Mouse (Mus musculus) lung, postnatal 10 days (tissue): ENCODE data around the gene Adam23.
A peak's percentile ranks its signal among the peaks of the same experiment; 100 is the strongest.

ENCODE experiments used
- DNase-seq: peaks from one replicate; pipeline ENCODE4 v3.0.0; 2021

Adam23 gene

GRCm38 (mm10) chr1:63445656-63446046 lies at the start of gene Adam23:
Adam23 (plus strand) TSS chr1:63445891.
- peak; percentile 29 for DNase-seq

DNA sequence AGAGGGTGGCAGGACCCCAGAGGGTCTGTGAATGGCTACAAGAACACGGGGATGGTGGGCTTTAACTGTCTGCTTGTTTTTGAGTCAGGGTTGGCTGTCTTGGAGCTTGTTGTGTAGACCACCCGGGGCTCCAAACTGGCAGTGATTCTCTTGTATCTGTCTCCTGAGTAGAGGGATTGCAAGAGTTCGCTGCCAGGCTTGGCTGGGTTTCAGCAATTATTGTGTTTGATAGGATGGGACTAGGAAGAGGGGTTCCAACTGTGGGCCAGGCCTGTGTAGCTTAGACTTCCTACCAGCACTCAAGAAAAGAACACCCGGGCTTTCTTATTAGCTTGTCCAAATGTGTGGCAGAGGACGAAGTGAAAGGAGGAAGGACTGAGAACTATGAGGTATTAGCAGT lies 44.6 kb upstream of the Adam23 start:
- DNase-seq = no peak

DNA sequence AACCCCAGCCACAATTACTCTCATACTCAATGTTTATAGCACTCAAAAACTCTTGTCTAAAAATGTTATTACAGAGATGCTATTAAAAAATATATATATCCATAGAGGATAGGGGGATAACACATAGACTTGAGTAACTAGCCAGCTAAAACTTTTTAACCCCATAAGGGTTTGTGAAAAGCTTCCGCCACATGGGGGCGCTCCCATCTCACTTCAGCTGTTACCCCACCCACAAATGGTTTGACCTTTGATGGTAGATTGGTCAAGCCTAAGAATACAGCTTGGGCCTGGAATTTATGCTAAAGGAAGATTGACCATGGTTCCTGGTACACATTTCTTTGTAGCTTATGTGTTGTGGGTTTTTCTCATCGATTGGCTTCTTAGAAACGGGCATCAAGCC lies 42.1 kb upstream of the Adam23 start:
- peak; percentile 10 for DNase-seq

GRCm38 (mm10) chr1:63408344-63408743 lies 37.3 kb upstream of the Adam23 start:
- no peak for DNase-seq

- no peak for DNase-seq
Measured at GRCm38 (mm10) chr1:63418491-63418890, 27.2 kb upstream of the Adam23 start.

DNA sequence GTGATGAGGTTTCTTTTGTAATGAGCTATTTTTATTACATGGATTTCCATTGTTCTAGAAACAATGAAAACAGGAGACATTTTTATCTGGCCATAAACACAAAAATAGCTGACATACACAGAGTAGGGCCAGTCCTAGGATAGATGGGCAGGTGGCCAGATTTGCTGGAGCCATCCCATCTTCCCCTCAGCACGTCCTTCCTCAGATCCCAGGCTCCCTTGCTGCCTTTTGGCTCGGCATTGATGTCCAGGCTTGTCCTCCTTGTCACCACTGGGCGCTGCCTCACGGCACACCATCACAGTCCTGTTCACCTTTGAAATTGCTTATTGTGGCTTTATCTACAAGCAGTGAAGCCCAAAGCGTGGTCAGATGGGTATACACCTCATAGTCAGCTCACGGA lies 15.0 kb upstream of the Adam23 start:
- peak; percentile 72 for DNase-seq

GRCm38 (mm10) chr1:63431166-63431565 lies 14.5 kb upstream of the Adam23 start:
- DNase-seq = no peak

DNA sequence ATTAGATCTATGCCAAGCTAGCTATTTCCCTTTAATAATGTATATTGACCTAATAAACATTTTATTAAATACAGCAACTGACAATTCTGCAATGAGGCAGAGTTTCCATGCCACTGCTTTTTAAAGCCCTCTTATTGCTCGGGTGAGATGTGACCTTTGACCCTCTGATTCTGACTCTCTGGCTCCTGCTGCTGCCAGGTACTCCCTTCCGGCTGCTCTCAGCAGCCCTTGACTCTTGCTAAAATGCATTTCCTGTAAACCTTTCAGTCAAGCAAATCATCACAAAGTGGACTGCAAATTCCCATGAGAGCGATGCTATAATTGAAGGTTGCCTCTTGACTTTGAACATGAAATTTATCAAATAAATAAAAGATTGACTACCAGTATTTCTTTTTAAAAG lies 13.8 kb upstream of the Adam23 start:
- no peak for DNase-seq

- DNase-seq = no peak
Measured at GRCm38 (mm10) chr1:63434052-63434451, 11.6 kb upstream of the Adam23 start.

GRCm38 (mm10) chr1:63437529-63437928 lies 8.2 kb upstream of the Adam23 start:
- DNase-seq = no peak

DNA sequence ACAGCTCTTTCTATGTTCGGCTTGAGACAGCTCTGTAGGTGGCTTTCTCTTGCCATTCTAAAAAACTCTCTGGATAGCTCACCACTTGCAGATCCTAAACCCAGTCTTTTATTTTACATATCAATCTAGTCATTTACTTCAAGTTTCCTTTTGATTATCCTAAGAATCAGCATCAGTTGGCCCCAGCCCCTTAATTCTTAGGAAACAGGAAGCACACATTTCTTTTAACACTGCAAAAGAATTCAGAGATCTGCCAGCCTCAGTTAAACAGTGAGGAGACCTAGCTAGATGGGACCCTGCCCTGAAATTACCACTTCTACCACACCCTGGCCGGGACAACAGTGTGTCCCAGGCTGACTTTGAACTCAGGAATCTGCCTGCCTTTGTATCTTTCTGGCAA lies 3.5 kb upstream of the Adam23 start:
- no peak for DNase-seq

DNA sequence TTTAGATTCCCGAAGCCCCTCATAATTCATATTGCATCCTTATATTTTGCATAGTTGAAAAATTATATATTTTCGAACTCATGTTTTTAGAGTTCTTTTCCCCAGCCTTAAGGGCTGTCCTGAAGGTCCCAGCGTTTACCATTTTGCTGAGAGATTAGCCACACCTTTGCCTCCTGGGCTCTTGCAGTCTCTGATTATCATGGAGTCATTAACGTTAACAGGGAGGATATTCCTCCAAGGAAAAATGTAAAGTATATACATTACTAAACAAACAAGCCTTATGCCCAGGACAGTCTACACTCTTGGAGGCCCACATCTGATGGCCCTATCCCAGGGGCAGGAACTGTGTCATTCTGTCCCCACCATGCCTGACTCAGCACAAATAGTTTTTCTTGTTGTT lies 3.1 kb upstream of the Adam23 start:
- DNase-seq = no peak

DNA sequence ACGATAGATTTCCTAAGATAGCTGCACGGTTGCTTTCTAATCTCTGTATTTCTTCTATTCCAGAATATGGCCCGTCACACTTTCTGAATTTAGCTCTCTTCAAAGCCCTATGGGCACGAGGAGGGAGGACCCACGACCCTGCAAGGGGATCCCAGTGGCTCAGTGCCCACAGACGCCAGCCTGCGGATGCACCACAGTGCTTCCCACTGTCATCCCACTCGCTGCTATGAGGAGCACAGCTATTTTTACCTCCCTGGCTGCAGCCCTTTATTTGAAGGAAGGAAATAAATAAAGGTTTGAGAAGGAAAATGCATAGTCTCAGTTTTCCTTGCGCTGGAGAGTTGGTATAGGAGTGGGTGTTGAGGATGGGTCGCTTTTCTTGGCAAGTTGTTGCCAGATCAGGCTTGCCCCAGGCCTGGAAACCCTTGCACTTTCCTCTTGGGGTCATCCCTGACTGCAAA lies 512 bp upstream of the Adam23 start:
- DNase-seq = no peak

- DNase-seq = no peak
Measured at GRCm38 (mm10) chr1:63446047-63446704, 485 bp downstream of the Adam23 start.

DNA sequence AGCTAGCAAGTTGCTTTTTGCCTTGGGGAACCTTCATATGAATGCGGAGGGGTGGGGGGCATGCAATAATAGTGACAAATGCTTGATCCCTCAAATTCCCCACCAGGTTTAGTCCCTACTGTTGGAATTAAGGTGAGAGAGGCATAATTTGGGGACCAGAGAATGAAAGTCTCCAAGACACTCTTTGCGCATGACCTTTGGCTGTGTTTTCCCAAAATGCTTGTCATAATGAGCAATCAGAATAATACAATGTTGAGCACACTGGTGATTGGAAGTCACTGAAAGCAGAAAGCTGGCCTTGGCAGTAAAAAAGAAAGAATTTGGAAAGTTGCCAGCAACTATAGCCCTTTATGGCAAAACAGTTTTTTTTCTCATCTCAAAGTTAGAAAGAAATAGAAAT lies 1.0 kb downstream of the Adam23 start:
- DNase-seq = no peak

DNA sequence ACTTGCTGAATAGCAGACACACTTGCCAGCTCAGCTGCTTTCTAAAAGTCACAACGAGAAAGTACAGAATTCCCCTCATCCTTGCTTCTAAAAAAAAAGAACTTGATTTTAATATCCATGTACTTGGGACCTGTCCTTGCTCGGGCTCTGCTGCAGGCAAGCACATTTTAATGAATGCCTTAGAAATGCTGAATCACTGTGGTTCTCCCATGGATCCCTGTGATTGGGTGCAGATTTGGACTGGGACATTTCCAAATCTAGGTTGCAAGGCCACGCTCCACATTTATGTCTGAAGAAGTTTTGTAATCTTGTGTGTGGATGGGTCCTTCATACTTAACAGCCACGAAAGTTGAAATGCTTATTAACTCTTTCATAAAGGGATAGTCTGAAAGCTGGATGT lies 4.4 kb downstream of the Adam23 start:
- no peak for DNase-seq

- DNase-seq = no peak
Measured at GRCm38 (mm10) chr1:63453332-63453887, 7.7 kb downstream of the Adam23 start.

GRCm38 (mm10) chr1:63457801-63458519 lies 12.3 kb downstream of the Adam23 start:
- DNase-seq = no peak

GRCm38 (mm10) chr1:63459151-63459550 lies 13.5 kb downstream of the Adam23 start:
- DNase-seq = no peak

DNA sequence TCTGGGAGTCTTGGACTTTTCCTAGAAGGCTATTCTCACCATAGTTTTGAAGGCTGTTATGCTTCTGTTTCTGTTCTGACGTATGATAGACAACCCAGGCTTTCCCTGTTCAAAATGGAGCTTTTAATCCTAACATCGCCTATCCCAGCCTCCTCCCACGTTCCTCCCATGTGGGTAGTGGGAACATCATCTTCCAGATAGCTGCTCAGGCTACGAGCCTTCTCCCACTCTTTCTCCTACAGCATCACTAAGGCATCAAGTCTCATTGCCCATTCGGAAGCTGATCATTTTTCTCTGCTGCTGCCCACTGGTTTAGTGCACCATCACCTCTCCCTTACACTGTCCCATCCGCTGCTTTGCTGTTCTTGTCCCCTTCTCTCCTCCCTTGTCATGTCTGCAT lies 14.2 kb downstream of the Adam23 start:
- DNase-seq = no peak

- DNase-seq = no peak
Measured at GRCm38 (mm10) chr1:63464441-63464840, 18.8 kb downstream of the Adam23 start.

DNA sequence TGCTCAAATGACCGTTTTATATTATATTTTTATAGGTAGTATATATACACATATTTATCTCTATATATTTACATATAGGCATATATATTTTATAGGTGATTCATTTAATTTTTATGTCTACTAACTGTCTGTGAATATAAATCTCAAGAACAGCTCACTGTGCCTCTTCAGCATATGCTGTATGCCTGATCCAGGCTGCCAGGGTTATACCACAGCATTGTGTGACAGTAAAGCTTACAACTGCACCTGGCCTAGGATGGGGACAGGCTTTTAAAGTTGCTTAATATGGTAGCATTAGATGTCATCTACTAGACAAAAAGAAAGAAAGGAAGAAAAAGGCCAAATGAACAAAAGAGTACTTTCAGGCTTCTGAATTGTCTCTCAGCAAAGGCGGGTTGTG lies 27.6 kb downstream of the Adam23 start:
- no peak for DNase-seq

- DNase-seq = no peak
Measured at GRCm38 (mm10) chr1:63473696-63474095, 28.0 kb downstream of the Adam23 start.

DNA sequence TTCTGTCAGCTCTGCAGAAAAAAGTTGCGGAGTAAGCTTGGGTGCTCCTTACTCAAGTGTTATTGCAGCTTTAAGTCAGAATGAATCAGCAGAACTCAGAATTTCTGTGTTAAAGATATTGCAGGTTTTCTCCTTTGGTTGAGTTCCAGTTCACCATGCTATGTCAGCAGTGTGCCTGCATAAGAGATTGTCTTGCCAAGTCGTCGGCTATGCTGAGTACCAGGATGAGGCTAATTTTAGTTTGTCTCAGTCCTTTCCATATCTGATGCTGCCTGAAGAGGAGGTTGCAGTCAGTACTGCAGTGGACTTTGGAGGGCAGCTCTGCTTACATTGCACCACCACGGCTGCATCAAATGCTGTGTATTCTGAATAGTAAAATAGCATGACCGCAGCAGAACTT lies 33.3 kb downstream of the Adam23 start:
- no peak for DNase-seq
